Mouse (Mus musculus): ENCODE results near the gene Gpatch4. TPM values are rescaled to one million over a fixed set of nuclear protein-coding genes. Genes with fewer than 3 reads are reported as not detected.
A peak's percentile ranks its signal among the peaks of the same experiment; 100 is the strongest.

Gene Gpatch4
- total and polyA plus RNA-seq, 3 experiments, result 21.6 to 128 (median 49.1) TPM

- H3K9me3 ChIP-seq (replicated peaks; ENCODE audit: low read length), result peaks cover 16% of the 10 kb centered on the region
- peaks cover 54% of the 10 kb centered on the region for H3K27me3 ChIP-seq (replicated peaks)
- H3K4me1 ChIP-seq (ENCODE audit: control insufficient read depth in 1 of 2, insufficient read depth in 2 of 2), result no peaks in the 10 kb centered on the region
- TF ChIP-seq RCOR1 (conservative IDR thresholded peaks at IDR 0.05; ENCODE audit: low read depth, low read length) (no peak), SMC3 (IDR thresholded peaks at IDR 0.05; ENCODE audit: low read depth, low read length) (peak; percentile 52), ZNF384 (IDR thresholded peaks at IDR 0.05; ENCODE audit: low read depth, low read length) (no peak), RAD21 (IDR thresholded peaks at IDR 0.05; ENCODE audit: low read depth, low read length) (peak; percentile 55), CTCF (conservative IDR thresholded peaks at IDR 0.05 in 1 of 2, IDR thresholded peaks at IDR 0.05 in 1 of 2; ENCODE audit: low read depth in 2 of 2, low read length in 2 of 2) (peak; percentile 66 to 67)
- in situ Hi-C loops (cut with MboI; ENCODE audit: low pct_ligation_motif_present, low pct_unique_long_range_greater_than_20kb, low sequenced_read_pairs), result no loop called here
- H3K9ac ChIP-seq (ENCODE audit: insufficient read depth, low read depth), result no peak overlapping the region
- peak; percentile 64 for DNase-seq (ENCODE audit: extremely low read depth)
- H3K27ac ChIP-seq (ENCODE audit: insufficient read depth, low read depth), result no peak overlapping the region
- no peaks in the 10 kb centered on the region for H3K36me3 ChIP-seq (replicated peaks in 1 of 2; ENCODE audit: control insufficient read depth in 1 of 2, insufficient read depth in 1 of 2, low read length in 1 of 2)
- dilution Hi-C loops (cut with MboI; ENCODE audit: extremely low pct_ligation_motif_present, extremely low pct_unique_long_range_greater_than_20kb, low sequenced_read_pairs), result no loop called here
- H3K4me2 ChIP-seq (ENCODE audit: insufficient read depth, low read depth, poor library complexity, severe bottlenecking), result no peak overlapping the region; the same call in 1 of the 2 replicates
- H3K79me2 ChIP-seq (replicated peaks; ENCODE audit: control insufficient read depth, extremely low read depth, insufficient read depth, poor library complexity, severe bottlenecking), result no peaks in the 10 kb centered on the region
- no peak overlapping the region for H3K4me3 ChIP-seq (replicated peaks in 1 of 3; ENCODE audit: low read depth in 2 of 3, low read length in 2 of 3, poor library complexity in 1 of 3)
Observed at GRCm38 (mm10) chr3:88010634-88011265, 32.2 kb upstream of the Gpatch4 start.

- H3K4me2 ChIP-seq (ENCODE audit: insufficient read depth, low read depth, poor library complexity, severe bottlenecking), result peak overlapping the region; percentile 82
- peaks cover 84% of the 10 kb centered on the region for H3K27me3 ChIP-seq (replicated peaks)
- H3K4me1 ChIP-seq (ENCODE audit: control insufficient read depth in 1 of 2, insufficient read depth in 2 of 2), result peaks cover 12 to 18% of the 10 kb centered on the region in 2 experiments; a peak in 3 of 4 replicates
- peaks cover 20% of the 10 kb centered on the region for H3K9me3 ChIP-seq (replicated peaks; ENCODE audit: low read length)
- H3K36me3 ChIP-seq (replicated peaks in 1 of 2; ENCODE audit: control insufficient read depth in 1 of 2, insufficient read depth in 1 of 2, low read length in 1 of 2), result no peaks in the 10 kb centered on the region
- no peak for TF ChIP-seq USF1 (IDR thresholded peaks at IDR 0.05; ENCODE audit: low read depth, low read length)
- TF ChIP-seq MXI1 (IDR thresholded peaks at IDR 0.05; ENCODE audit: low read depth, low read length), result no peak
- no peak for TF ChIP-seq ZKSCAN1 (IDR thresholded peaks at IDR 0.05; ENCODE audit: borderline replicate concordance, low read depth, low read length)
- no peak for TF ChIP-seq MAZ (IDR thresholded peaks at IDR 0.05; ENCODE audit: low read depth, low read length)
- TF ChIP-seq POLR2A (IDR thresholded peaks at IDR 0.05; ENCODE audit: low read depth, low read length), result no peak
- no peak for TF ChIP-seq SMC3 (IDR thresholded peaks at IDR 0.05; ENCODE audit: low read depth, low read length)
- no peak for TF ChIP-seq MAX (IDR thresholded peaks at IDR 0.05; ENCODE audit: low read length)
- no peak for TF ChIP-seq ZC3H11A (IDR thresholded peaks at IDR 0.05; ENCODE audit: low read depth, low read length)
- TF ChIP-seq EP300 (IDR thresholded peaks at IDR 0.05; ENCODE audit: low read length), result no peak
- TF ChIP-seq MAFK (IDR thresholded peaks at IDR 0.05; ENCODE audit: insufficient replicate concordance, low read length), result no peak
- TF ChIP-seq UBTF (IDR thresholded peaks at IDR 0.05; ENCODE audit: low read depth, low read length), result no peak
- TF ChIP-seq JUN (IDR thresholded peaks at IDR 0.05; ENCODE audit: insufficient read depth, low read depth, low read length), result no peak
- TF ChIP-seq MEF2A (IDR thresholded peaks at IDR 0.05; ENCODE audit: borderline replicate concordance, low read depth, low read length), result no peak
- no peak for TF ChIP-seq ETS1 (conservative IDR thresholded peaks at IDR 0.05; ENCODE audit: low read depth, low read length)
- no peak for TF ChIP-seq TCF12 (IDR thresholded peaks at IDR 0.05; ENCODE audit: low read depth, low read length)
- TF ChIP-seq JUND (conservative IDR thresholded peaks at IDR 0.05; ENCODE audit: low read depth, low read length), result no peak
- no peak for TF ChIP-seq NELFE (IDR thresholded peaks at IDR 0.05; ENCODE audit: low read depth, low read length)
- dilution Hi-C loops (cut with MboI; ENCODE audit: extremely low pct_ligation_motif_present, extremely low pct_unique_long_range_greater_than_20kb, low sequenced_read_pairs) (no loop called here), in situ Hi-C loops (cut with MboI; ENCODE audit: low pct_ligation_motif_present, low pct_unique_long_range_greater_than_20kb, low sequenced_read_pairs) (loop anchor here (5.0 kb wide), 1 partner anchor 60 kb away; the partner anchor contains the start of gene Iqgap3)
- H3K79me2 ChIP-seq (replicated peaks; ENCODE audit: control insufficient read depth, extremely low read depth, insufficient read depth, poor library complexity, severe bottlenecking), result no peaks in the 10 kb centered on the region
- DNase-seq (ENCODE audit: extremely low read depth), result peak; percentile 43
- H3K4me3 ChIP-seq (replicated peaks in 1 of 3; ENCODE audit: low read depth in 2 of 3, low read length in 2 of 3, poor library complexity in 1 of 3), result peak overlapping the region in 1 of 3 experiments; percentile 55
- no peak overlapping the region for H3K27ac ChIP-seq (ENCODE audit: insufficient read depth, low read depth)
- no peak overlapping the region for H3K9ac ChIP-seq (ENCODE audit: insufficient read depth, low read depth)
Observed at GRCm38 (mm10) chr3:88022322-88023191, 20.4 kb upstream of the Gpatch4 start.
